Mouse (Mus musculus): ENCODE measurements around the gene Tgif1. TPM values are rescaled to one million over a fixed set of nuclear protein-coding genes. Genes with fewer than 3 reads are reported as not detected.

The Tgif1 gene
- total and polyA plus RNA-seq, 3 experiments: 5.4 to 47.6 (median 11.0) TPM

- Histone ChIP-seq H3K9me3 (replicated peaks) (peaks cover 29% of the 10 kb centered on the region), H3K4me3 (ENCODE audit: low read depth, low read length) (peak overlapping the region; percentile 75; the same call in 1 of the 2 replicates), H3K4me1 (ENCODE audit: insufficient read depth, low read depth, low read length) (peaks cover 2% of the 10 kb centered on the region), H3K36me3 (replicated peaks) (peaks cover 32% of the 10 kb centered on the region), H3K27me3 (ENCODE audit: insufficient read depth, low read length) (no peaks in the 10 kb centered on the region)
- ATAC-seq (ENCODE audit: extremely low read depth, insufficient number of reproducible peaks, low FRiP score, poor library complexity, severe bottlenecking) (no peak), DNase-seq (ENCODE audit: low spot score) (no peak)
- TF ChIP-seq GATA1 (IDR thresholded peaks at IDR 0.05; ENCODE audit: borderline replicate concordance, low read length) (no peak), CTCF (IDR thresholded peaks at IDR 0.05; ENCODE audit: low read depth, low read length) (no peak), POLR2AphosphoS5 (IDR thresholded peaks at IDR 0.05; ENCODE audit: insufficient replicate concordance, low read depth, low read length) (no peak), TAL1 (conservative IDR thresholded peaks at IDR 0.05; ENCODE audit: low read depth, low read length) (no peak), GATA2 (IDR thresholded peaks at IDR 0.05; ENCODE audit: borderline replicate concordance, low read depth, low read length) (no peak)
Observed at GRCm38 (mm10) chr17:70847751-70848510, 5.4 kb downstream of the Tgif1 start.

- H3K9me3 ChIP-seq (replicated peaks): peaks cover 26% of the 10 kb centered on the region
- H3K36me3 ChIP-seq (replicated peaks): peaks cover 35% of the 10 kb centered on the region
- no peak overlapping the region for H3K4me3 ChIP-seq (ENCODE audit: low read depth, low read length)
- ATAC-seq (ENCODE audit: extremely low read depth, insufficient number of reproducible peaks, low FRiP score, poor library complexity, severe bottlenecking) (no peak), DNase-seq (ENCODE audit: low spot score) (peak; percentile 28)
- peaks cover 2% of the 10 kb centered on the region for H3K4me1 ChIP-seq (ENCODE audit: insufficient read depth, low read depth, low read length)
- H3K27me3 ChIP-seq (ENCODE audit: insufficient read depth, low read length): no peaks in the 10 kb centered on the region
- TF ChIP-seq TAL1 (conservative IDR thresholded peaks at IDR 0.05; ENCODE audit: low read depth, low read length): no peak
Observed at GRCm38 (mm10) chr17:70847086-70847485, 6.3 kb downstream of the Tgif1 start.

- Histone ChIP-seq H3K9me3 (replicated peaks) (peaks cover 20% of the 10 kb centered on the region), H3K4me1 (ENCODE audit: insufficient read depth, low read depth, low read length) (peaks cover 2% of the 10 kb centered on the region), H3K36me3 (replicated peaks) (peaks cover 41% of the 10 kb centered on the region), H3K4me3 (ENCODE audit: low read depth, low read length) (no peak overlapping the region), H3K27me3 (ENCODE audit: insufficient read depth, low read length) (no peaks in the 10 kb centered on the region)
- DNase-seq (ENCODE audit: low spot score) (no peak), ATAC-seq (ENCODE audit: extremely low read depth, insufficient number of reproducible peaks, low FRiP score, poor library complexity, severe bottlenecking) (no peak)
- TF ChIP-seq POLR2AphosphoS5 (IDR thresholded peaks at IDR 0.05; ENCODE audit: insufficient replicate concordance, low read depth, low read length) (no peak), GATA2 (IDR thresholded peaks at IDR 0.05; ENCODE audit: borderline replicate concordance, low read depth, low read length) (no peak), TAL1 (conservative IDR thresholded peaks at IDR 0.05; ENCODE audit: low read depth, low read length) (no peak)
Observed at GRCm38 (mm10) chr17:70846111-70846644, 7.2 kb downstream of the Tgif1 start.

- no peak for DNase-seq (ENCODE audit: low spot score)
- peaks cover 2% of the 10 kb centered on the region for H3K4me1 ChIP-seq (ENCODE audit: insufficient read depth, low read depth, low read length)
- no peak overlapping the region for H3K4me3 ChIP-seq (ENCODE audit: low read depth, low read length)
- peaks cover 15% of the 10 kb centered on the region for H3K9me3 ChIP-seq (replicated peaks)
- ATAC-seq (ENCODE audit: extremely low read depth, insufficient number of reproducible peaks, low FRiP score, poor library complexity, severe bottlenecking): no peak
- no peak for TF ChIP-seq GATA2 (IDR thresholded peaks at IDR 0.05; ENCODE audit: borderline replicate concordance, low read depth, low read length)
- TF ChIP-seq POLR2AphosphoS5 (IDR thresholded peaks at IDR 0.05; ENCODE audit: insufficient replicate concordance, low read depth, low read length): no peak
- no peak for TF ChIP-seq CTCF (IDR thresholded peaks at IDR 0.05; ENCODE audit: low read depth, low read length)
- TF ChIP-seq GATA1 (IDR thresholded peaks at IDR 0.05; ENCODE audit: borderline replicate concordance, low read length): no peak
- no peak for TF ChIP-seq TAL1 (conservative IDR thresholded peaks at IDR 0.05; ENCODE audit: low read depth, low read length)
- no peaks in the 10 kb centered on the region for H3K27me3 ChIP-seq (ENCODE audit: insufficient read depth, low read length)
- H3K36me3 ChIP-seq (replicated peaks): peaks cover 41% of the 10 kb centered on the region
Observed at GRCm38 (mm10) chr17:70845543-70845942, 7.8 kb downstream of the Tgif1 start.

- no peak for TF ChIP-seq GATA2 (IDR thresholded peaks at IDR 0.05; ENCODE audit: borderline replicate concordance, low read depth, low read length)
- no peak for TF ChIP-seq GATA1 (IDR thresholded peaks at IDR 0.05; ENCODE audit: borderline replicate concordance, low read length)
- TF ChIP-seq CTCF (IDR thresholded peaks at IDR 0.05; ENCODE audit: low read depth, low read length): no peak
- TF ChIP-seq TAL1 (conservative IDR thresholded peaks at IDR 0.05; ENCODE audit: low read depth, low read length): no peak
- TF ChIP-seq POLR2AphosphoS5 (IDR thresholded peaks at IDR 0.05; ENCODE audit: insufficient replicate concordance, low read depth, low read length): no peak
- H3K4me1 ChIP-seq (ENCODE audit: insufficient read depth, low read depth, low read length): peaks cover 2% of the 10 kb centered on the region; the same call in 1 of the 2 replicates
- no peaks in the 10 kb centered on the region for H3K27me3 ChIP-seq (ENCODE audit: insufficient read depth, low read length)
- H3K36me3 ChIP-seq (replicated peaks): peaks cover 46% of the 10 kb centered on the region
- DNase-seq (ENCODE audit: low spot score): no peak
- peaks cover 12% of the 10 kb centered on the region; the same call in 1 of the 2 replicates for H3K9me3 ChIP-seq (replicated peaks)
- H3K4me3 ChIP-seq (ENCODE audit: low read depth, low read length): no peak overlapping the region
- ATAC-seq (ENCODE audit: extremely low read depth, insufficient number of reproducible peaks, low FRiP score, poor library complexity, severe bottlenecking): no peak
Observed at GRCm38 (mm10) chr17:70844971-70845370, 8.4 kb downstream of the Tgif1 start.

- peaks cover 2% of the 10 kb centered on the region; the same call in 1 of the 2 replicates for H3K4me1 ChIP-seq (ENCODE audit: insufficient read depth, low read depth, low read length)
- ATAC-seq (ENCODE audit: extremely low read depth, insufficient number of reproducible peaks, low FRiP score, poor library complexity, severe bottlenecking) (no peak), DNase-seq (ENCODE audit: low spot score) (no peak)
- H3K9me3 ChIP-seq (replicated peaks): 0 out of 2 replicates have a peak, but pooled peaks cover 5% of the 10 kb centered on the region
- H3K4me3 ChIP-seq (ENCODE audit: low read depth, low read length): no peak overlapping the region
- H3K27me3 ChIP-seq (ENCODE audit: insufficient read depth, low read length): no peaks in the 10 kb centered on the region
- TF ChIP-seq POLR2AphosphoS5 (IDR thresholded peaks at IDR 0.05; ENCODE audit: insufficient replicate concordance, low read depth, low read length) (no peak), GATA2 (IDR thresholded peaks at IDR 0.05; ENCODE audit: borderline replicate concordance, low read depth, low read length) (no peak), CTCF (IDR thresholded peaks at IDR 0.05; ENCODE audit: low read depth, low read length) (no peak)
- H3K36me3 ChIP-seq (replicated peaks): peaks cover 47% of the 10 kb centered on the region
Observed at GRCm38 (mm10) chr17:70843252-70843651, 10.1 kb downstream of the Tgif1 start.

Data from G1E (cell line).